Comparison of ENCODE assay signal across 9 mouse cellular contexts in the genomic region with DNA sequence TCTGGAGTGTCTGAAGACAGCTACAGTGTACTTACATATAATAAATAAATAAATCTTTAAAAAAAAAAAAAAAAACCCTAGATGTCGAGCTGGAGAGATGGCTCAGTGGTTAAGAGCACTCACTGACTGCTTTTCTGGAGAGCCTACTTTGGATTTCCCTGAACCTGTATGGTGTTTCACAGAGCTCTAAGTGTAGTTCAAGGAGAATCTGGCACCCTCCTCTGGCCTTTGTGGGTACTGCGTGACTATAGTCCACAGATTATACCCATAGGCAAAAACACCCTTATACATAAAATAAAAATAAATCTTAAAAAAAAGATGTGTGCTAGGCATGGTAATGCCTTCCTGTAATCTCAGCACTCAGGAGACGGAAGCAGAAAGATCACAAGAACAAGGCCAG. TPM values are rescaled to one million over a fixed set of nuclear protein-coding genes. Genes with fewer than 3 reads are reported as not detected.
DNase-seq lines count a peak whose midpoint lies in the region; TF ChIP-seq lines count a peak whose summit lies in the region.
"Had no signal": no experiment of that assay in that cellular context is flagged by ENCODE, and none has a peak within 500 bp of the region (broad histone marks: within the 10 kb centered on the region; RNA-seq: fewer than 3 reads in every experiment).

No protein-coding gene starts in this region.

- no peaks in the 10 kb centered on the region for H3K4me1 ChIP-seq in kidney, adult 2 months (ENCODE audit: control insufficient read depth, insufficient read depth, low read length)
- H3K4me1 ChIP-seq in limb, embryonic 10.5 days: no peaks in the 10 kb centered on the region

- no peak overlapping the region for H3K27ac ChIP-seq in kidney, adult 2 months (ENCODE audit: insufficient read depth, low read depth, low read length)
- H3K27ac ChIP-seq in limb, embryonic 10.5 days: no peak overlapping the region

- H3K27me3 ChIP-seq in kidney, adult 2 months (replicated peaks; ENCODE audit: control insufficient read depth, insufficient read depth, low read length): no peaks in the 10 kb centered on the region
- H3K27me3 ChIP-seq in limb, embryonic 10.5 days (ENCODE audit: low read depth, poor library complexity, severe bottlenecking): no peaks in the 10 kb centered on the region

- DNase-seq in 3134 (ENCODE audit: extremely low read depth, insufficient read length, low spot score) (peak; percentile 21), MEL-GATA-1-ER (ENCODE audit: extremely low read depth, low read depth) (peak; percentile 37)
- DNase-seq in cerebellum, postnatal 10 days: peak; percentile 82 to 84
- DNase-seq in frontal cortex, postnatal 14 days (ENCODE audit: low spot score in 2 of 2): peak; percentile 38 to 66
- DNase-seq in kidney, adult 2 months: peak; percentile 78
- peak; percentile 67 for DNase-seq in limb, embryonic 10.5 days (ENCODE audit: low spot score)
- peak; percentile 58 to 73 for DNase-seq in natural killer cell, adult 2 months (ENCODE audit: low spot score in 2 of 2)
- peak; percentile 40 for DNase-seq in telencephalon, adult 2 months (ENCODE audit: low read depth, low spot score)

- H3K36me3 ChIP-seq in kidney, adult 2 months (ENCODE audit: control insufficient read depth, insufficient read depth, low read length): no peaks in the 10 kb centered on the region; the same call in none of the 2 replicates
- H3K36me3 ChIP-seq in limb, embryonic 10.5 days: peaks cover 92% of the 10 kb centered on the region

- TF ChIP-seq CTCF in kidney, adult 2 months (conservative IDR thresholded peaks at IDR 0.05; ENCODE audit: insufficient read depth, insufficient read length, low read depth, low read length): peak; percentile 49

- WGBS in kidney, adult 2 months: 65% methylated on average over 3 of the region's 3 CpGs
- 70% methylated on average over 3 of the region's 3 CpGs for WGBS in limb, embryonic 10.5 days

- no peak overlapping the region for H3K4me3 ChIP-seq in kidney, adult 2 months (ENCODE audit: insufficient read depth, low read depth, low read length)
- H3K4me3 ChIP-seq in limb, embryonic 10.5 days: no peak overlapping the region
- H3K4me3 ChIP-seq: erythroblast, embryonic 14.5 days had no signal

- H3K9me3 ChIP-seq in limb, embryonic 10.5 days (replicated peaks): no peaks in the 10 kb centered on the region

- TF ChIP-seq POLR2A in kidney, adult 2 months (IDR thresholded peaks at IDR 0.05; ENCODE audit: low read depth, low read length): no peak

RNA-seq across cellular contexts. Expression of a gene that starts 14.5 kb away (rescaled TPM):
- polyA plus RNA-seq in kidney, adult 2 months (2012; rRNA removed): 30.2 and 30.9 TPM in 2 replicates
- polyA plus RNA-seq in limb, embryonic 10.5 days (2016; fragmentation: Nextera tagmentation; extraction: Ambion mirVana): 79.8 and 80.8 TPM in 2 replicates

RNA-seq across cellular contexts. Expression of a gene that starts 19.7 kb away (rescaled TPM):
- 0.46 and 2.4 TPM in 2 replicates for polyA plus RNA-seq in kidney, adult 2 months (2012; rRNA removed)
- 0.21 and 0.41 TPM in 2 replicates for polyA plus RNA-seq in limb, embryonic 10.5 days (2016; fragmentation: Nextera tagmentation; extraction: Ambion mirVana)
- polyA plus RNA-seq: erythroblast, embryonic 14.5 days had no signal

RNA-seq across cellular contexts. Expression of a gene that starts 30.7 kb away (rescaled TPM):
- polyA plus RNA-seq in kidney, adult 2 months (2012; rRNA removed): 29.6 and 35.2 TPM in 2 replicates
- 43.8 and 54.0 TPM in 2 replicates for polyA plus RNA-seq in limb, embryonic 10.5 days (2016; fragmentation: Nextera tagmentation; extraction: Ambion mirVana)

RNA-seq across cellular contexts. Expression of a gene that starts 31.2 kb away (rescaled TPM):
- polyA plus RNA-seq in kidney, adult 2 months (2012; rRNA removed): 32.0 and 36.0 TPM in 2 replicates
- 79.7 and 80.9 TPM in 2 replicates for polyA plus RNA-seq in limb, embryonic 10.5 days (2016; fragmentation: Nextera tagmentation; extraction: Ambion mirVana)

RNA-seq across cellular contexts. Expression of a gene that starts 45.9 kb away (rescaled TPM):
- 35.1 and 53.7 TPM in 2 replicates for polyA plus RNA-seq in kidney, adult 2 months (2012; rRNA removed)
- 26.1 and 30.6 TPM in 2 replicates for polyA plus RNA-seq in limb, embryonic 10.5 days (2016; fragmentation: Nextera tagmentation; extraction: Ambion mirVana)

Comparison
In these comparisons a context has a peak if more than half of its experiments do, and no peak if none do; other contexts are left out.
1. DNase-seq: peak in every context shown above with its lines; median percentile 83 in cerebellum, postnatal 10 days; 78 in kidney, adult 2 months; 67 in limb, embryonic 10.5 days; 66 in natural killer cell, adult 2 months; 52 in frontal cortex, postnatal 14 days; 40 in telencephalon, adult 2 months; 37 in MEL-GATA-1-ER; 21 in 3134.